8 mouse cellular contexts compared by ENCODE assay signal in the genomic region with DNA sequence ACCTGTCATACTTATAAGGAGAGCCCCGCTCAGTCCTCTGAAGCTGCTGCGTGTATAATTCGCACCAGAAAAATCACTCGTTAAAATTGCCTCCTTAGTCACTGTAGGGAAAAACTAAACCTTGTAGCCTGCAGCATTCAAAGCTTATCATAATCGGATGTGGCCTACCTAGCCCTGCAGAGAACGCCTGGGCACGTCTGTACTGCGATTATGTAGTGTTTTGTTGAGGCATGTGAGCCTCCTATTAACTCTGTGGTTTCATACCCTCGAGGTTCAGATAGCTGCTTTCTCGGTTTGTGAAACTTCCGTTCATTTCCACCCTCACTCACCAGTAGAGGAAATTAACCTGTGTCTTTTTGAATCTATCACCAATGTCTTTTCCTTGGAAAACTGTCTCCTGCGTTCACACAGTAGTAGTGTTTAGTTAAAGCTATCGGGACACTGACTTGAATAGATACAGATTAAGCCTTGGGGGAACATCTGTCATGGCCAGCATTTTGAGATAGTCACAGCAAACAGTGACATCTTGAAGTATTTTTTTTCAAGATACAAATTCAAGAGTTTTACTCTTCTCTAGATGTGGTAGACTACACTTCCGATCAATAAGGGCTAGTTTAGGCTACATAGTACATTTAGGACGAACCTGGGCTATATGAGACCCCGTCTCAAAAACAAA. TPM values are rescaled to one million over a fixed set of nuclear protein-coding genes. Genes with fewer than 3 reads are reported as not detected.
DNase-seq lines count a peak whose midpoint lies in the region; ATAC-seq and TF ChIP-seq lines count a peak whose summit lies in the region.

No protein-coding gene starts in this region.

- no peaks in the 10 kb centered on the region for H3K9me3 ChIP-seq in heart, embryonic 15.5 days (replicated peaks)
- H3K9me3 ChIP-seq in limb, embryonic 14.5 days (ENCODE audit: control insufficient read depth, low read length), result no peaks in the 10 kb centered on the region

- H3K27me3 ChIP-seq in heart, embryonic 15.5 days, result no peaks in the 10 kb centered on the region
- no peaks in the 10 kb centered on the region for H3K27me3 ChIP-seq in limb, embryonic 14.5 days (ENCODE audit: control insufficient read depth, insufficient read depth, low read length)
- no peaks in the 10 kb centered on the region for H3K27me3 ChIP-seq in small intestine, adult 2 months (ENCODE audit: control insufficient read depth, insufficient read depth, low read length)

- no peak for ATAC-seq in heart, embryonic 15.5 days (replicated peaks; ENCODE audit: insufficient number of reproducible peaks, insufficient read depth, low FRiP score, low read depth)
- peak; percentile 62 for ATAC-seq in erythroblast, adult 5-6 weeks (replicated peaks; ENCODE audit: low FRiP score, poor library complexity, severe bottlenecking)
- no peak for ATAC-seq in limb, embryonic 14.5 days (ENCODE audit: low FRiP score, low read depth)

- peaks cover 12% of the 10 kb centered on the region for H3K4me1 ChIP-seq in heart, embryonic 15.5 days (replicated peaks)
- peaks cover 5% of the 10 kb centered on the region; the same call in 1 of the 2 replicates for H3K4me1 ChIP-seq in limb, embryonic 14.5 days (ENCODE audit: control insufficient read depth, insufficient read depth, low read length)
- no peaks in the 10 kb centered on the region for H3K4me1 ChIP-seq in small intestine, adult 2 months (ENCODE audit: control insufficient read depth, insufficient read depth, insufficient read length, low read length)

- peak overlapping the region; percentile 97 for H3K4me3 ChIP-seq in heart, embryonic 15.5 days
- peak overlapping the region; percentile 94 for H3K4me3 ChIP-seq in limb, embryonic 14.5 days (replicated peaks; ENCODE audit: low read length)
- peak overlapping the region; percentile 94 for H3K4me3 ChIP-seq in small intestine, adult 2 months (ENCODE audit: low read depth, low read length)

- no peak for TF ChIP-seq POLR2A in limb, embryonic 14.5 days (IDR thresholded peaks at IDR 0.05; ENCODE audit: borderline replicate concordance, extremely low read depth, insufficient read depth, insufficient read length)
- no peak for TF ChIP-seq POLR2A in small intestine, adult 2 months (IDR thresholded peaks at IDR 0.05; ENCODE audit: low read depth, low read length)

- peak overlapping the region; percentile 93 for H3K27ac ChIP-seq in heart, embryonic 15.5 days
- peak overlapping the region; percentile 88 for H3K27ac ChIP-seq in limb, embryonic 14.5 days (replicated peaks; ENCODE audit: low read depth, low read length)
- H3K27ac ChIP-seq in small intestine, adult 2 months (ENCODE audit: insufficient read depth, low read depth, low read length), result peak overlapping the region; percentile 34; the same call in 1 of the 2 replicates

- no peak for TF ChIP-seq CTCF in small intestine, adult 2 months (IDR thresholded peaks at IDR 0.05; ENCODE audit: extremely low read depth, insufficient read length, insufficient replicate concordance, low read depth, low read length)

- WGBS in heart, embryonic 15.5 days, result 26% methylated on average over 16 of the region's 16 CpGs
- WGBS in limb, embryonic 14.5 days, result 32% methylated on average over 16 of the region's 16 CpGs
- WGBS in small intestine, adult 2 months, result 21% methylated on average over 16 of the region's 16 CpGs

- no peaks in the 10 kb centered on the region for H3K36me3 ChIP-seq in heart, embryonic 15.5 days
- H3K36me3 ChIP-seq in limb, embryonic 14.5 days (ENCODE audit: control insufficient read depth, insufficient read depth, low read length), result peaks cover 4% of the 10 kb centered on the region
- peaks cover 2% of the 10 kb centered on the region; the same call in 1 of the 2 replicates for H3K36me3 ChIP-seq in small intestine, adult 2 months (ENCODE audit: control insufficient read depth, insufficient read depth, low read length)

- no peak for DNase-seq in heart, adult 11 months
- peak; percentile 73 for DNase-seq in CD4-positive, CD25-positive, alpha-beta regulatory T cell, adult 2 months (ENCODE audit: low read depth, low spot score)
- DNase-seq in limb, embryonic 14.5 days (ENCODE audit: low spot score), result peak; percentile 6
- DNase-seq in adrenal gland, postnatal 10 days, result no peak
- DNase-seq in embryo, embryonic 11 days, result no peak

- peak overlapping the region; percentile 70 for H3K4me2 ChIP-seq in heart, embryonic 15.5 days
- H3K4me2 ChIP-seq in limb, embryonic 14.5 days (replicated peaks; ENCODE audit: low read depth, low read length, severe bottlenecking), result peak overlapping the region; percentile 66

- H3K9ac ChIP-seq in heart, embryonic 15.5 days, result peak overlapping the region; percentile 99
- H3K9ac ChIP-seq in limb, embryonic 14.5 days (ENCODE audit: low read depth, low read length, severe bottlenecking), result peak overlapping the region; percentile 99

RNA-seq across cellular contexts. Expression of a gene that starts 0.8 kb away (rescaled TPM):
- 19.5 and 25.8 TPM in 2 replicates for polyA plus RNA-seq in heart, embryonic 15.5 days (2015; fragmentation: Nextera tagmentation; extraction: Ambion mirVana)
- 6.3 TPM in 2 replicates for total RNA-seq in erythroblast, adult 5-6 weeks (2015; ENCODE audit: low replicate concordance)
- total RNA-seq in erythroblast, adult 5-6 weeks (2017; ENCODE audit: low replicate concordance), result 6.1 and 6.7 TPM in 2 replicates
- polyA plus RNA-seq in limb, embryonic 14.5 days (2012; rRNA removed), result 57.2 and 82.7 TPM in 2 replicates
- 33.1 and 37.6 TPM in 2 replicates for polyA plus RNA-seq in limb, embryonic 14.5 days (2014; fragmentation: Nextera tagmentation; extraction: Ambion mirVana)
- polyA plus RNA-seq in small intestine, adult 2 months (2012; rRNA removed), result 10.2 and 20.2 TPM in 2 replicates
- total RNA-seq in adrenal gland, postnatal 10 days (2021), result 10 to 100 TPM; 32.9 to 35.6 TPM

RNA-seq across cellular contexts. Expression of a gene that starts 7.7 kb away (rescaled TPM):
- 0.73 and 0.80 TPM in 2 replicates for polyA plus RNA-seq in heart, embryonic 15.5 days (2015; fragmentation: Nextera tagmentation; extraction: Ambion mirVana)
- total RNA-seq in erythroblast, adult 5-6 weeks (2015; ENCODE audit: low replicate concordance), result not detected in 2 replicates
- not detected in 2 replicates for total RNA-seq in erythroblast, adult 5-6 weeks (2017; ENCODE audit: low replicate concordance)
- polyA plus RNA-seq in limb, embryonic 14.5 days (2012; rRNA removed), result 2.2 TPM in 2 replicates
- polyA plus RNA-seq in limb, embryonic 14.5 days (2014; fragmentation: Nextera tagmentation; extraction: Ambion mirVana), result 0.45 and 1.1 TPM in 2 replicates
- polyA plus RNA-seq in small intestine, adult 2 months (2012; rRNA removed), result 0.74 and 3.9 TPM in 2 replicates
- total RNA-seq in adrenal gland, postnatal 10 days (2021), result under 1 TPM in 1 of 2 experiments, not detected in 1; 0.55 TPM

RNA-seq across cellular contexts. Expression of a gene that starts 20.4 kb away (rescaled TPM):
- 25.3 and 34.7 TPM in 2 replicates for polyA plus RNA-seq in heart, embryonic 15.5 days (2015; fragmentation: Nextera tagmentation; extraction: Ambion mirVana)
- total RNA-seq in erythroblast, adult 5-6 weeks (2015; ENCODE audit: low replicate concordance), result 4.0 and 9.2 TPM in 2 replicates
- 12.4 and 17.6 TPM in 2 replicates for total RNA-seq in erythroblast, adult 5-6 weeks (2017; ENCODE audit: low replicate concordance)
- 91.8 and 127 TPM in 2 replicates for polyA plus RNA-seq in limb, embryonic 14.5 days (2012; rRNA removed)
- 39.6 and 49.1 TPM in 2 replicates for polyA plus RNA-seq in limb, embryonic 14.5 days (2014; fragmentation: Nextera tagmentation; extraction: Ambion mirVana)
- polyA plus RNA-seq in small intestine, adult 2 months (2012; rRNA removed), result 35.3 and 55.8 TPM in 2 replicates
- 10 to 100 TPM; 28.0 to 35.3 TPM for total RNA-seq in adrenal gland, postnatal 10 days (2021)

RNA-seq across cellular contexts. Expression of a gene that starts 32.6 kb away (rescaled TPM):
- 0.84 and 0.85 TPM in 2 replicates for polyA plus RNA-seq in heart, embryonic 15.5 days (2015; fragmentation: Nextera tagmentation; extraction: Ambion mirVana)
- not detected in 2 replicates for total RNA-seq in erythroblast, adult 5-6 weeks (2015; ENCODE audit: low replicate concordance)
- not detected in 2 replicates for total RNA-seq in erythroblast, adult 5-6 weeks (2017; ENCODE audit: low replicate concordance)
- 4.1 and 5.7 TPM in 2 replicates for polyA plus RNA-seq in limb, embryonic 14.5 days (2012; rRNA removed)
- 0.88 and 1.7 TPM in 2 replicates for polyA plus RNA-seq in limb, embryonic 14.5 days (2014; fragmentation: Nextera tagmentation; extraction: Ambion mirVana)
- 32.5 and 17,898 TPM in 2 replicates for polyA plus RNA-seq in small intestine, adult 2 months (2012; rRNA removed)
- total RNA-seq in adrenal gland, postnatal 10 days (2021), result under 1 TPM; 0.30 to 0.70 TPM

RNA-seq across cellular contexts. Expression of a gene that starts 37.2 kb away (rescaled TPM):
- polyA plus RNA-seq in heart, embryonic 15.5 days (2015; fragmentation: Nextera tagmentation; extraction: Ambion mirVana), result 59.4 and 93.4 TPM in 2 replicates
- total RNA-seq in erythroblast, adult 5-6 weeks (2015; ENCODE audit: low replicate concordance), result 22.9 and 51.4 TPM in 2 replicates
- 7.2 and 13.2 TPM in 2 replicates for total RNA-seq in erythroblast, adult 5-6 weeks (2017; ENCODE audit: low replicate concordance)
- polyA plus RNA-seq in limb, embryonic 14.5 days (2012; rRNA removed), result 31.8 and 45.8 TPM in 2 replicates
- polyA plus RNA-seq in limb, embryonic 14.5 days (2014; fragmentation: Nextera tagmentation; extraction: Ambion mirVana), result 37.8 and 38.8 TPM in 2 replicates
- polyA plus RNA-seq in small intestine, adult 2 months (2012; rRNA removed), result 503 and 1,032 TPM in 2 replicates
- total RNA-seq in adrenal gland, postnatal 10 days (2021), result 10 to 100 TPM; 58.0 to 66.3 TPM

Comparison
In these comparisons a context has a peak if more than half of its experiments do, and no peak if none do; other contexts are left out.
1. H3K27ac ChIP-seq: peak in every context shown above with its lines; median percentile 93 in heart, embryonic 15.5 days; 88 in limb, embryonic 14.5 days; 34 in small intestine, adult 2 months.
2. DNase-seq: peak in CD4-positive, CD25-positive, alpha-beta regulatory T cell, adult 2 months (single experiment) and limb, embryonic 14.5 days (single experiment); none in heart, adult 11 months (single experiment), adrenal gland, postnatal 10 days (single experiment) and embryo, embryonic 11 days (single experiment).
3. Peak in every context shown above with its lines, with median percentiles within 50 percentile points of each other: H3K4me3 ChIP-seq.